Mouse (Mus musculus) intestine, embryonic 15.5 days (tissue): ENCODE measurements at regions not wholly inside any gene's neighbourhood (a gene's known extent, or its start where the extent isn't known, plus 50 kb on each side); places are given as distances from the start of the nearest gene placed in this dataset.

Source experiments
- ATAC-seq: fragments of 200-750 bp; cut with Nextera tagmentation; 2 replicates; pipeline ENCODE4 v1.8.0; 2017; ENCODE audit warnings: moderate TSS enrichment, moderate library complexity
- H3K27ac ChIP-seq: fragments of 300-500 bp; sonication (generic); 2 replicates; pipeline ENCODE4 v1.5.1; 2015; ENCODE audit warnings: mild to moderate bottlenecking, inconsistent platforms
- H3K27me3 ChIP-seq: fragments of 300-500 bp; sonication (generic); replicated peaks from 2 replicates; pipeline ENCODE4 v1.6.1; 2015; ENCODE audit warnings: inconsistent platforms
- H3K36me3 ChIP-seq: fragments of 300-500 bp; sonication (generic); 2 replicates; pipeline ENCODE4 v1.6.1; 2015; ENCODE audit warnings: inconsistent platforms
- H3K4me1 ChIP-seq: fragments of 300-500 bp; sonication (generic); replicated peaks from 2 replicates; pipeline ENCODE4 v1.6.1; 2015; ENCODE audit warnings: inconsistent platforms
- H3K4me2 ChIP-seq: fragments of 300-500 bp; sonication (generic); replicated peaks from 2 replicates; pipeline ENCODE4 v1.6.1; 2015; ENCODE audit warnings: mild to moderate bottlenecking, inconsistent platforms
- H3K4me3 ChIP-seq: fragments of 300-500 bp; sonication (generic); replicated peaks from 2 replicates; pipeline ENCODE4 v1.5.1; 2015; ENCODE audit warnings: inconsistent platforms
- H3K9ac ChIP-seq: fragments of 300-500 bp; sonication (generic); 2 replicates; pipeline ENCODE4 v1.6.1; 2015; ENCODE audit warnings: inconsistent platforms
- H3K9me3 ChIP-seq: fragments of 300-500 bp; sonication (generic); 2 replicates; pipeline ENCODE4 v1.6.1; 2016; ENCODE audit warnings: inconsistent platforms
- WGBS: fragments of 180-500 bp; shearing (Covaris S2); methylation state at CpG from one replicate; pipeline ENCODE4 v1.1.7; 2015; 5-methylcytosine and 5-hydroxymethylcytosine counted together

DNA sequence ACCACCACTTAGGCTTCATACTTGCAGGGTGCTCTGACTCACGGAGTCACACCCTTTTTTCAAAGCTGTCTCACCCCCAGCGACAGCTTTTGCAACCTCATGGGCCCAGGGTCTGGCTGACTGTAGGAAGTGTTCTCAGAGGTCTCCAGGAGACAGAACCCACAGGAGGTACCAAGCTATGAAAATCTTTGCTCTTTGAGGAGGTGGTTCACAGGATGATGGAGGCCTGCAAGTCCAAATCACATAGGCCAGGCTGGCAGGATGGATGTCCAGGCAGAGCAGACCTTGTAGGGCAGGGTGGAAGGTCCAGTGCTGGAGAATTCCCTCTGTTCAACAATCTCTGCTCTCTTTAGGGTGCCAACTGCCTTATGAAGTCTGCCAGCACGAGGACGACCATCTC lies 289.2 kb downstream of the Foxo1 start:
- 0 out of 2 replicates have a peak, but pooled peaks cover 3% of the 10 kb centered on the region for H3K4me1 ChIP-seq
- H3K9ac ChIP-seq: no peak overlapping the region
- no peak overlapping the region for H3K4me3 ChIP-seq
- no peaks in the 10 kb centered on the region for H3K36me3 ChIP-seq
- no peaks in the 10 kb centered on the region for H3K27me3 ChIP-seq
- no peak for ATAC-seq
- no peaks in the 10 kb centered on the region for H3K9me3 ChIP-seq
- no peak overlapping the region for H3K27ac ChIP-seq
- H3K4me2 ChIP-seq: no peak overlapping the region
- WGBS: 82% methylated on average over 4 of the region's 4 CpGs

DNA sequence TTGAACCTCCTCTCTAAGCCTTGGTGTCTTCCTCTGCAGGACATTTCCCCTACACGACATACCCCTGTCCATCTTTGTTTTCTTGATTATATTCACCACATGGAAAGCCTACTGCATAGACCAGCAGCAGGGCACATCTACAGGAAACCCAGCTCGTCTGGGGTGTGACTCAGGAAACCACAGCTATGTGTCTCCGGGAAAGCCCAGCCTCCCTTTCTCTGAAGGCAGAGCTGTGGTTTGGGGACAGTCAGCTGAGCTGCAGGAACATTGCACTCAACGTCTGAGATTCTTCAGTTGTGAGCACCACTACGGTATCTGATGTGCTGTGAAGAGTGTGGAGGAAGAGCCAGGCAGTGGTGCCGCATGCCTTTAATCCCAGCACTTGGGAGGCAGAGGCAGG lies 286.9 kb downstream of the Foxo1 start:
- ATAC-seq: no peak
- Histone ChIP-seq H3K9me3 (no peaks in the 10 kb centered on the region), H3K27me3 (no peaks in the 10 kb centered on the region), H3K27ac (no peak overlapping the region), H3K36me3 (no peaks in the 10 kb centered on the region), H3K9ac (no peak overlapping the region), H3K4me3 (no peak overlapping the region), H3K4me2 (no peak overlapping the region), H3K4me1 (0 out of 2 replicates have a peak, but pooled peaks cover 3% of the 10 kb centered on the region)
- WGBS: 75% methylated on average over 6 of the region's 6 CpGs

DNA sequence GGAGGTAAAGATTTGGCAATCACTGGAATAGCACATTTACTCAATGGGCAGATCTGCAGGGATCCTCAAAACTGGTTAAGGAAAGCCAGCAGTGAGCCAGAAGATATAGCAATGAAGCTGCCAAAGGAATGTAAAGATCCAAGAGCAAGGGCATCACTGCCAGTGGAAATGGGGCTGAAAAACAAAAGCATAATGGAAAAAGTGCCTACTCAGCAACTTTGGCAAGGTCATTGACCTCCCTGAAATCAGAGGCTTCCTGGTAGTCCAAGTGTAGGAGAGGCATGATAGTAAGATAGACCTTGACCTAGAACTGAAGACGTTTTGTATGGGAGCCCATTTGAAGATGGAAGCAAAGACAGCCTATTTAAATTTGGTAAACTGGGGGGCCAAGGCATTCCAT lies 286.4 kb downstream of the Foxo1 start:
- no peak for ATAC-seq
- no peaks in the 10 kb centered on the region for H3K27me3 ChIP-seq
- 85% methylated on average over 1 of the region's 1 CpGs for WGBS
- no peaks in the 10 kb centered on the region for H3K9me3 ChIP-seq
- H3K9ac ChIP-seq: no peak overlapping the region
- no peak overlapping the region for H3K4me3 ChIP-seq
- H3K4me1 ChIP-seq: 0 out of 2 replicates have a peak, but pooled peaks cover 3% of the 10 kb centered on the region
- no peak overlapping the region for H3K4me2 ChIP-seq
- H3K36me3 ChIP-seq: no peaks in the 10 kb centered on the region
- H3K27ac ChIP-seq: no peak overlapping the region

DNA sequence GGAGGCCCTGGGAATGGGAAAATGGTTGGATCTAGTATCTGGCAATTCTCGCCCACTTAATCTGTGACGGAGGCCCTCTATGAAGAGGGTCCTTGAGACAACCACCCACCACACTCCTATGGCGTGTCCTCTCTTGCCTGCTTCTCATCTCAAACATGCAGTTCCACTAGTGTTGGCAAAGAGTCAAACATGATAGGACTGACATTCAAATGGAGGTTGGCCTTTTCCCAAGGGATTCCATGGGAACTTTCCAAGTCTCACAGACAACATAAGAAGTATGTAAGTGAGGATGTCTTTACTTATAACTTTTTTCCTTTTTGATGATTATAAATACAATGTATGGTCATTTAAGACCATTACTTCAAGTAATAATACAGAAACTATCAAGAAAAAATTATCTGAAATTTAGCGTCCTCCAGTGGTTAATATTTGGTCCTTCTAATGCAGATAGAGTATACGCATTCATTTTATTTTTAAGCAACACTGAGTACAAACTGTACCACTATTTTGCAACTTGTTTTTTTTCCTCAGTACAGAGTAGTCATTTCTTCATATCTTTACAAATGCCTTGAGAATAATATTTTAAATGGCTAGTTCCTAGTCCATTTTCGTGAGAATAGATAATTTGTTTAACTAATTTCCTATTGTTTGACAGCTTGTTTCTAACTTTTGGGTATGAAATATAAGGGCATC lies 280.2 kb downstream of the Foxo1 start:
- H3K9me3 ChIP-seq: no peaks in the 10 kb centered on the region
- no peaks in the 10 kb centered on the region for H3K27me3 ChIP-seq
- H3K4me1 ChIP-seq: no peaks in the 10 kb centered on the region
- no peak overlapping the region for H3K27ac ChIP-seq
- no peak overlapping the region for H3K4me2 ChIP-seq
- 70% methylated on average over 6 of the region's 6 CpGs for WGBS
- no peak for ATAC-seq
- no peak overlapping the region for H3K4me3 ChIP-seq
- no peaks in the 10 kb centered on the region for H3K36me3 ChIP-seq
- no peak overlapping the region for H3K9ac ChIP-seq

DNA sequence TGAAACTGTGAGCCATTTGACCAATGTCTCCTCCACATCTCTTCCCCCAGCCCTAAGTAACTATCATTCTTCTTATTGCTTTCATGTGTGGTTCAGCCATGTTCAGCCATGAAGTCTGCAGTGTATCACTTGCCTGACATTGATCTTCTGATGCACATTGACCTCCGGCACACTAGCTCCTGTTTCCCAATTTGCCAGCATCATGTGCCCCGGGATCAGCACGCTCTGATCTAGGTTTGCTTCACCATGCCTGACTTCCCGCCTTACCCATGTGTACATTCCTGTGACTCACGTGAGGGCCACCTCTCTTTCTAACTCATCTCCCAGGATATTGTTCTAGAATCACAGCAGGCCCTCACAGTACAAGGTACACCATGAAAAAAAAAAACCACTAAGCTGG lies 277.9 kb downstream of the Foxo1 start:
- Histone ChIP-seq H3K4me1 (no peaks in the 10 kb centered on the region), H3K4me2 (no peak overlapping the region), H3K9ac (no peak overlapping the region), H3K27me3 (no peaks in the 10 kb centered on the region), H3K9me3 (no peaks in the 10 kb centered on the region), H3K36me3 (no peaks in the 10 kb centered on the region), H3K27ac (no peak overlapping the region), H3K4me3 (no peak overlapping the region)
- no peak for ATAC-seq
- WGBS: 89% methylated on average over 5 of the region's 5 CpGs

DNA sequence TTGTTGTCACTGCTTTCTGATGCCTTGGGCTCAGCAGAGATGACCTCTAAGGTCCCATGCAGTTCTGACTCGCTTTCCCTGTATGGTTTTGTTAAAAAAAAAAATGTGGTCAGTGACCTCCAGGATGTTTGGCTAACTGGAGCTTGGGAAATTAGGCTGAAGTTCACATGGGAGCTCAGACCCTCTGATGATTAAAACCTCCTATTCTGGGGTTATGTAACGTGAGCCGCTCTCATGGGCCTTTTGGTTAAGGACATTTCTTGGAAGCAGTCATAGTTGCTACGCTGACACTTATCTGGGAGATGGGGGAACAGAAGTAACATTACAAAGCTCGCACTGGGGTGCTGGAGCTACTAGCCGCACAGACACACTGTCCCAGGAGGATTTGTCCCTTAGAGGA lies 274.9 kb downstream of the Foxo1 start:
- Histone ChIP-seq H3K36me3 (no peaks in the 10 kb centered on the region), H3K27ac (no peak overlapping the region), H3K4me2 (no peak overlapping the region), H3K4me1 (0 out of 2 replicates have a peak, but pooled peaks cover 4% of the 10 kb centered on the region), H3K9me3 (no peaks in the 10 kb centered on the region), H3K9ac (no peak overlapping the region), H3K4me3 (no peak overlapping the region), H3K27me3 (no peaks in the 10 kb centered on the region)
- no peak for ATAC-seq
- 79% methylated on average over 6 of the region's 6 CpGs for WGBS

DNA sequence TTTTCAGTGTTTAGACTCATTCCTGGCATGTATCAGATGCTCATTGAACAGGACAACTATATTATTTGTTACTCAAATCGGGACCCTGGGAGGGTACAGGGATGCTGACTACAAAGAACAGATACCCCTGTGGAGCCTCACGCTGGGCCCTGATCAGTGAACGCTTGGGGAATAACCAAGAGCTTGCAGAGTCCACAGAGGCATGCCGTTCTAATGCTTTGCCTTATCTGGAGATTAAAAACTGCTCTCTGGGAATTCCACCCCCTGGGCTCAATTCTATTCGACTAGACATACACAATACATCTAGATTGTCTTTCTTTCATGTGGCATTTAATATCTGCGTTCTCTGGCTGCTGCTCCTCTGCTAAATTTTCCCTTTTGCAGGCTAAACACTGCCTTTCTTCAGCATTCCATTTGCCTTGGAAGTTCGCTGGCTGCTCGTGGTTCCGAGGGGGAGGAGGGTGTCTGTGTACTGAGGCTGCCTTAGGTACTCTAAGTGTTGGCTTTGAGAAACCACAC lies 272.8 kb downstream of the Foxo1 start:
- no peak overlapping the region for H3K27ac ChIP-seq
- H3K36me3 ChIP-seq: no peaks in the 10 kb centered on the region
- no peaks in the 10 kb centered on the region for H3K27me3 ChIP-seq
- H3K9me3 ChIP-seq: no peaks in the 10 kb centered on the region
- ATAC-seq: no peak
- 0 out of 2 replicates have a peak, but pooled peaks cover 4% of the 10 kb centered on the region for H3K4me1 ChIP-seq
- H3K9ac ChIP-seq: no peak overlapping the region
- H3K4me3 ChIP-seq: no peak overlapping the region
- no peak overlapping the region for H3K4me2 ChIP-seq
- WGBS: 32% methylated on average over 9 of the region's 9 CpGs

DNA sequence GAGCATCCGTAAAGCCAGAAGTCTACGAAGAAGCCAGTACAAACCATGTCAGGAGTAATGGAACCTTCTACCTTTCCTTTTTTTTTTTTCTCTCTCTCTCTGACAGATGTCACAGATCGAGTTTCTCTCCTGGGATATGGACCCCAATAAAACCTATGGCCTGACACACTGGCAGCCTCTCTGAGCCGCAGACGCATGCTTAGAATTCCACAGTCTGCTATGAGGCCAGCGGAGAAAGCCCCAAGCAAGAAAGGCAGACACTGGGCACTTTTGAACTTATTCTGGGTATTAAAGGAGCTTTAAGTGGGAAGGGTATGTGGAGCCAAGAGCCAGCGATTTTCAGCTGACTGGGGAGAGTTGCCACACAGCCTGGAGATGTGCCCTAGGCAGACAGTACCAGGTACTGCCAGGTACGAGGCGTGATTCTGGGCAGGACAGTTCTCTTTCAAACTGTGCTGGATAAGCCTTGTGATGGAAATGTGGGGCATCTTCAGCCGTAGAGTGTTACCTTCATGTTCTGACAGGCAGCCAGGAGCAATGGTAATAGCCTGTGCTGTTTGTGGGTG lies 271.8 kb downstream of the Foxo1 start:
- no peaks in the 10 kb centered on the region for H3K9me3 ChIP-seq
- no peak overlapping the region for H3K27ac ChIP-seq
- no peaks in the 10 kb centered on the region for H3K36me3 ChIP-seq
- no peak overlapping the region for H3K9ac ChIP-seq
- H3K4me1 ChIP-seq: 0 out of 2 replicates have a peak, but pooled peaks cover 4% of the 10 kb centered on the region
- H3K4me2 ChIP-seq: no peak overlapping the region
- no peaks in the 10 kb centered on the region for H3K27me3 ChIP-seq
- no peak overlapping the region for H3K4me3 ChIP-seq
- 49% methylated on average over 10 of the region's 10 CpGs for whole genome bisulfite sequencing
- no peak; the same call in 1 of the 2 replicates for ATAC-seq

DNA sequence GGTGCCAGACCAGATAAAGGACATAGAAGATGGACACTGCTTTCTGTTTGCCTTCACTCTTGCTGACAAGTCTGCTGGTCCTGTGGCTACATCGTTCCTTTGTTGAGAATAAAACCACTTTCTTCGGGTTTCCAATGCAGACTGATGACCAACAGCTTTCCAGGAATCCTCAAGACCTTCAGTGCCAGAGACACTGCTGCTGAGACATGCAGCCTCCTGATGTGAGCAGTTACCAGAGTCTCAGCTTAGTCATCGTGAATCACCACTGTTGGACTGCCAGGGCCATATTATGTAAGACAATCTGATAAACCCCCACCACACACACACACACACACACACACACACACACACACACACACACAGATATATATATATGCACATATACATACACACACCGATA lies 270.2 kb downstream of the Foxo1 start:
- Histone ChIP-seq H3K4me3 (no peak overlapping the region), H3K27me3 (no peaks in the 10 kb centered on the region), H3K4me2 (no peak overlapping the region), H3K27ac (no peak overlapping the region), H3K9me3 (no peaks in the 10 kb centered on the region), H3K9ac (no peak overlapping the region), H3K36me3 (no peaks in the 10 kb centered on the region), H3K4me1 (0 out of 2 replicates have a peak, but pooled peaks cover 4% of the 10 kb centered on the region)
- WGBS: 85% methylated on average over 4 of the region's 4 CpGs
- no peak for ATAC-seq

DNA sequence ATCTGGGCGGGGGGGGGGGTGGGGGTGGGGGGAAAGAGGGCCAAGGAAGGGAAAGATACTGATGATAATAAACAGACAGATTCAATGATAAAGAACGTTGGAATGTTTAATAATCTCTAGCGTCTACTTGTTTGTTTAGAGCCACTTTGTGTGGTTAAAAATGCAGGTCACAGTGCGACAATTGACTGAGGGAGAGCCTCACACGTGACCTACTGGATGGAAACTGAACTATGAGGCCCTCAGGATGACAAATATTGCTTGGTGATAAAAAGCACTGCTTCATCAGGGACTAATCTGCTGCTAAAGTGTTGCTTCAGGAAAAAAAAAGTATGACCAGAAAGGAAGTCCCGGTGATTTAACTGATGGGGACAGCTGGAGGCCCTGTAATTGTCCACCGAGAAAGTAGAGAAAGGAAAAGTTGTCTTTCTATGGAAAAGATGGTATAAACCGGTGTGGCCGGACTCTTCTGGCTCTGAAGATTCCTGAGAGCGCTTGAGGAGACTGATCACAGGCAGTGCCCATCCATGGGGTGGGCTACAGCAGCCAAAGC lies 269.3 kb downstream of the Foxo1 start:
- ATAC-seq: no peak
- no peaks in the 10 kb centered on the region for H3K9me3 ChIP-seq
- no peaks in the 10 kb centered on the region for H3K27me3 ChIP-seq
- H3K27ac ChIP-seq: no peak overlapping the region
- no peaks in the 10 kb centered on the region for H3K36me3 ChIP-seq
- 0 out of 2 replicates have a peak, but pooled peaks cover 4% of the 10 kb centered on the region for H3K4me1 ChIP-seq
- 58% methylated on average over 10 of the region's 10 CpGs for WGBS
- H3K4me2 ChIP-seq: no peak overlapping the region
- H3K4me3 ChIP-seq: no peak overlapping the region
- H3K9ac ChIP-seq: no peak overlapping the region

DNA sequence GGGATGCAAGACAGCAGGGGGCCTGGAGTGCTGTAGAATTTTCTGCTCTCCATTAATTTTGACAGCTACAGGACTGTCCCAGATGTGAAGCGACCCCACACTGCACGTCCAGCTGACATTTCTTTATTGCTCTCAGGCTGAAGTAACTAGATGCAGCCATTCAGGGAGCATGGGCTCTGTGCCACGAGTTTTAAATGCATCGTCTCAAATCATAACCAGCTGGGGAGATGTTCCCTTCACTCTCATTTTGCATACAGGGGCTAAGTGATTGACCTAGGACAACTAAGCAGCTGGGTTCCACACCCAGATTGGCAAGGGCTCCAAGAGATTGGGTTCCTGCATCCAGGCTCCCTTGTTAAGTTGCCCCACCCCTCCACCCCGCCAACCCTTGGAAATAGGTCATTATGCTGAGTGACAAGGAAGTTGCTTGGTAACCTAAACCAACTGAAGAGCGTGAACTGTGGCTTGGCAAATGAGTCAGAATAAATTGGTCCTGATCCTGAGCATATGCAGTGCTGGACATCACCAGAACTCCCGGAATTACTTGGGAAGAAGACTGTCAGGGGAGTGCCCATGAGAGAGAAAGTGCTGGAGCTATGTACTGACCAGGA lies 267.4 kb downstream of the Foxo1 start:
- H3K36me3 ChIP-seq: no peaks in the 10 kb centered on the region
- 52% methylated on average over 7 of the region's 7 CpGs for WGBS
- H3K27ac ChIP-seq: no peak overlapping the region
- H3K9me3 ChIP-seq: no peaks in the 10 kb centered on the region
- 0 out of 2 replicates have a peak, but pooled peaks cover 4% of the 10 kb centered on the region for H3K4me1 ChIP-seq
- no peaks in the 10 kb centered on the region for H3K27me3 ChIP-seq
- no peak overlapping the region for H3K4me2 ChIP-seq
- H3K9ac ChIP-seq: no peak overlapping the region
- H3K4me3 ChIP-seq: no peak overlapping the region
- peak; percentile 46 for ATAC-seq

DNA sequence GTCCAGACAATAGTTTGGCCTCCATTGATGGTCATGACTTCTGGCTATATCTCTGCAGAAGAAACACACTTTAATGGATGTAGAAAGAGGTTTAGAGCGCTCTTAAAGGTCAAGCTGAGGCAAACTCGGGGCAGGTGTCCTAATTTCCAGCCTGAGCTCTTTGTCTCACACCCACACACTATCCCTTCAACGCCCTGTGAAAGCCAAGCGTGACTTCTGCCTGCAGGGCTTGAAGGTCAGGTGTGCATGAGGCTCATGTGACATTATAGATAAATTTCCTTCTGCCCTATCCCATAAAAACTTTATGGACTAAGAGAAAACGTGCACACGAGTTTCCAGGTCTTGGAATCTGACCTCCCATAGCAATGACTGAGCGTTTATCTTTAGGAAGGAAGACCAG lies 266.0 kb downstream of the Foxo1 start:
- Histone ChIP-seq H3K9ac (no peak overlapping the region), H3K9me3 (no peaks in the 10 kb centered on the region), H3K4me2 (no peak overlapping the region), H3K27ac (no peak overlapping the region), H3K27me3 (no peaks in the 10 kb centered on the region), H3K36me3 (no peaks in the 10 kb centered on the region), H3K4me3 (no peak overlapping the region), H3K4me1 (no peaks in the 10 kb centered on the region)
- WGBS: 59% methylated on average over 7 of the region's 7 CpGs
- 0 out of 2 replicates have a peak, but pooled peaks have one; percentile 28 for ATAC-seq
